Mouse (Mus musculus): ENCODE results near the gene Zfp59.
"Not testable (repeated sequence)": the region's sequence is repeated elsewhere in the genome, so short reads cannot be mapped to it uniquely, and the experiment has no call there.

DNA sequence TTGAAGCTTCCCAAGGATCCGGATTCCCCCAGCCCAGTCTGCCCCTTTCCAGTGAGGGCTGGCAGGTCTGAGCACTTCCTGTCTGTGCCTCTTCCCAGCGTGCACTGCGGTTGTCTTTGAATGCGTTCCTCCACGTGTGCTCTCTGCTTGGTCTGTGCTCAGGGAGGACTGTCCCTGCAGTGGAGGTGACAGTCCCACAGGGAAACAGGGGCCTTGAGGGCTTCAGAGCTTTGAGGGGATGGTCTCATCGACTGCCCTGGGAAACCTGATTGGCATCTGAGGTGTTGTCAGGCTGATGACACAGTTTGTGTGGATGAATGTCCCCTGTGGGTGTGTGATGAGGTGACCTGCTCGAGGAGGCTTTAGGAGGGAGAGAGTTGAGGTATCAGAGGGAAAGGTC lies 31.1 kb upstream of the Zfp59 start:
- TF ChIP-seq CTCF (IDR thresholded peaks at IDR 0.05; ENCODE audit: low read depth, low read length); POLR2A (IDR thresholded peaks at IDR 0.05; ENCODE audit: extremely low read depth, insufficient read depth, low read length): not testable (repeated sequence)
